Mouse (Mus musculus) duodenum, adult 2 months (tissue): ENCODE measurements around the gene Olfr1272. TPM values are rescaled to one million over a fixed set of nuclear protein-coding genes. Genes with fewer than 3 reads are reported as not detected.

Experiments
- polyA plus RNA-seq: library from polyadenylated mRNA; depleted of rRNA; stranded (reverse); fragments of >200 nt; gene quantifications from 2 replicates; pipeline ENCODE4 v1.2.3, GENCODE M21; 2012; ENCODE audit warnings: low replicate concordance; rRNA removed

Gene Olfr1272
- not detected in 2 replicates for polyA plus RNA-seq

GRCm38 (mm10) chr2:90292741-90293140 is at the start of gene Olfr1272:
TSS of gene Olfr1272 (minus strand) at chr2:90292841.

GRCm38 (mm10) chr2:90321900-90322299 is 29.3 kb upstream of the Olfr1272 start, which contains the start of gene Gm13769:
TSS of gene Gm13769 (plus strand) at chr2:90322200.

GRCm38 (mm10) chr2:90270932-90271331 is 21.7 kb downstream of the Olfr1272 start, which contains the start of gene Olfr1271:
TSS of gene Olfr1271 (minus strand) at chr2:90271032.

GRCm38 (mm10) chr2:90257492-90257891 is 35.1 kb downstream of the Olfr1272 start, which contains the start of gene Olfr142:
TSS of gene Olfr142 (minus strand) at chr2:90257592.

Other genes with a start within 250 kb of the Olfr1272 start
- not detected in 2 replicates for gene Olfr140, start 229.2 kb downstream of the Olfr1272 start, polyA plus RNA-seq
- not detected in 2 replicates for gene Olfr1269, start 171.4 kb downstream of the Olfr1272 start, polyA plus RNA-seq
- not detected in 2 replicates for gene Olfr32, start 150.5 kb downstream of the Olfr1272 start, polyA plus RNA-seq
- gene Olfr1270, start 139.8 kb downstream of the Olfr1272 start, polyA plus RNA-seq, result not detected in 2 replicates
- not detected in 2 replicates for gene Olfr1506, start 68.3 kb downstream of the Olfr1272 start, polyA plus RNA-seq
- gene Olfr142, start 35.2 kb downstream of the Olfr1272 start, polyA plus RNA-seq, result not detected in 2 replicates
- not detected in 2 replicates for gene Olfr1271, start 21.8 kb downstream of the Olfr1272 start, polyA plus RNA-seq
- not detected in 2 replicates for gene Gm13769, start 29.4 kb upstream of the Olfr1272 start, polyA plus RNA-seq
- gene Olfr1274-ps, start 105.8 kb upstream of the Olfr1272 start, polyA plus RNA-seq, result not detected in 2 replicates